Mouse (Mus musculus): ENCODE data around the gene 4430402I18Rik. TPM values are rescaled to one million over a fixed set of nuclear protein-coding genes. Genes with fewer than 3 reads are reported as not detected.
"Not testable (repeated sequence)": the region's sequence is repeated elsewhere in the genome, so short reads cannot be mapped to it uniquely, and the experiment has no call there.

The 4430402I18Rik gene
- 1 to 10 TPM; 2.8 to 6.1 (median 5.0) TPM for total RNA-seq (2022)

DNA sequence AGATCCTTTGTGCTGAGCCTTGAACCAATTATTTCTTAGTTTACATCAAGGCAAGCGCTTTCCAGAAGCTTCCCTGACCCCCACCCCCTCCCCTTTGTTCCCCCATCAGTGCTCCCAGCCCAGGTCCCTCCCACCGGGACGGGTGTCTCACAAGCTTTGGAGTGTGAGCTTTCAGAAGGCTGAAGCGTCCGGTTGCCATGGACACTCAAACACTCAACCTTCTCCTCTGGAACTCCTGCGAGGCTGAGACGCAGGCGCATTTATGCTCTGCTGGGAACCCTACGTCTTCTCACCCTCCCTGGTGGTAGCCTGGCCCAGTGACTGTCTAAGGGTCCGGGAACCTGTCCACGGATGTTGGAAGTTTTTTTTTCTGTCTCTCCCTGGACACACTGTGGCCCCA lies at the start of gene 4430402I18Rik:
Gene 4430402I18Rik, minus strand, starts transcription at position 149 of the 400 bp plus-strand sequence.
- no peak for DNase-seq

DNA sequence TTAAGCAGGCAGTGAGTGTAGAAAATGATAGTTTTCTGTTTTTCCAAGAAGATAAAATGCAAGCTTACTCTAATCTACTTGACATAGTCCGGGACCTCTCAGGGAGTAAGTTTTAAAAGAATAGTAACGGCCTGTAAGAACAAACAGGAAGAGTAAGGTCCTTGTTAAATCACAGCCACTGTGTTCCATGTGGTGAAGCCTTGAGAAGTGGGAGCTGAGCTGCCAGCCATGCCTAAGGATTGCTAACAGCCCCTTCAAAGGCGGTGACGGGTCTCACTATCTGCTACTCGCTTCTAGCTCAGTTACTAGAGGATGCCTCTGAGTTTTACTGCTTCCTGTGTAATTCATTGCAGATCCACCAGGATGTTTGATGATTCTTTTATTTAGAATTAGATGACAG lies 49.2 kb upstream of the 4430402I18Rik start:
- DNase-seq: no peak

DNA sequence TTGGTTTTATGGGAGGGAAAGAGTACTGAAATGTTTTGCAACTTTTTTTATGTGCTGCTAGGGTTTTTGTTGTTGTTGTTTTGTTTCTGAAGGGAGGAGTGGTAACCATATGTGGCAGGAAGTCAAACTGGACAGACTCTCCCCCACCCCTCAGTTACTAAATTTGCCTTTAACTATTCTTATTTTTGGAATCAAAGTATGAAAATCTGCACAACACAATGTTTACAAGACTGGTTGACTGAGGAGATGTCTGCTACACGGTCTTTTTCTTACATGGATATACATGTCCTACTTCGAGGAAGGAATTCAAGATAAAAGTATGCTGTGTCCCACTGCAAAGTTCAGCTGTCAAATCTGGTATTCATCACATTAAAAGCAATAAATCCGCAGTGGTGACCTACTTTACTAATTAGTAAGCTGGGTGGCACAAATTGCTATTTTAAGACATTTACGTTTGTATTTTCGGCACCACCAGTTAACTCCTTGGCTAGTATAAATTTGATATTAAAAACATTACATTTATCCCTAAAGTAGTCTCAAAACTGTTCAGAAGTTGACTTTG lies 48.7 kb upstream of the 4430402I18Rik start:
- no peak for DNase-seq

DNA sequence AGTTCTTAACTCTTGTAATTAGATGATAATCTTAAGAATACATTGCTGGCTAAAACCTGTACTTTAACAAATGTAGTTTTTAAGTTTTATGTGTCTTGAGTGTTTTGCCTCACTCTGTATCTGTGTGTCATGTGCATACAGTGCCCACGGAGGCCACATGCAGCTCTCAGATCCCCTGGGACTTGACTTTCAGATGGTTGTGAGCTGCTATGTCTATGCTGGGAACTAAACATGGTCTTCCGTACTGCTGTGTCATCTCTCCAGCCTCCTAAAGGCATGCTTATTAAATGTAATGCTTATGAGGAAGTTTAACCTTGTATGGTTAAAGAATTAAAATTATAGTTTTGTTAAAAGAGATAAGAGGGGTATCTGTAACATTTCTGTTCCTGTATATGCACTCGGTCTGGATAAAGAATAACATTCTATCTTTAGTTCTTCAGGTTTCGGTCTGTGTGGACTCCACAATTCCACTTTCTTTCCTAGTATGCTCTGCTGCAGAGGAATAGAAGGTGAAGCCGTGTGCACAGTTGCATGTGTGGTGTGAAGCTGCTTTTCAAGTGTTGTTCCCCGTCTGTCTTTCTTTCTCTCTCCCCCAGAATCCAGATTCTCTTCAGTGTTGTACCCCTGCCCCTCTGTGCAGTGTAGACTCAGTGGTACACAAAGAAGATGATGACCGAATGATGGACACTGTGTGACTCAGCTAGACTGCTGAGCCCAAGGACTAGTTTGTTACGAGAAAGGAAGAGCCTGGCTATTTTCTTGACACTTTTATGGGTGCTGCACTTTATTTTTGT lies 48.0 kb upstream of the 4430402I18Rik start:
- DNase-seq: no peak

DNA sequence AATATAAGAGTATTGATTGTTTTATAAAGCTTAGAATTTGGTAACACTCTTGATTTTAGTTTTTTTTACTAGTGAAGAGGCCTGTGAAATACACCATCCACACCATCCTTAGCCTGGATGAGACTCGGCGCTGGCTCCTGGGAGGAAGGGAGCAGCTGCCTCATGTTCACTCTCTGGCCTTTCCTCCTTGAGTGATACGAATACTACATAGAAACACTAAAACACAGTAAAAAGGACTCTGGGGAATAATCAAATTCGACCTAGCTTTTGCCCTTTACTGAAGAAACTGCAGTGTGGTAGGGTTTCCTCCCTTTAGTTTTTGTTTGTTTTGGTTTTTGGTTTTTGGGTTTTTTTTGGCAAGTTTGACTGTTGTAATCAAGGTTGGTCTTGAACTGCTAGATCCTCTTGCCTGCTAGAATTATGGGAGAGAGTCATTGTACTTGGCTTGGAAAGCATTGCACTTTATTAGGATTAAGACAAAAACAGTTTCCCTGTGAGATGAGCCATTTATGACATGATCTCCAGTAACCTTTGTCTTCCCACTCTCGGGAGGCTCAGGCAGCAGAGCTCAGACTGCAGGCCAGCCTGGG lies 47.0 kb upstream of the 4430402I18Rik start:
- DNase-seq: no peak

DNA sequence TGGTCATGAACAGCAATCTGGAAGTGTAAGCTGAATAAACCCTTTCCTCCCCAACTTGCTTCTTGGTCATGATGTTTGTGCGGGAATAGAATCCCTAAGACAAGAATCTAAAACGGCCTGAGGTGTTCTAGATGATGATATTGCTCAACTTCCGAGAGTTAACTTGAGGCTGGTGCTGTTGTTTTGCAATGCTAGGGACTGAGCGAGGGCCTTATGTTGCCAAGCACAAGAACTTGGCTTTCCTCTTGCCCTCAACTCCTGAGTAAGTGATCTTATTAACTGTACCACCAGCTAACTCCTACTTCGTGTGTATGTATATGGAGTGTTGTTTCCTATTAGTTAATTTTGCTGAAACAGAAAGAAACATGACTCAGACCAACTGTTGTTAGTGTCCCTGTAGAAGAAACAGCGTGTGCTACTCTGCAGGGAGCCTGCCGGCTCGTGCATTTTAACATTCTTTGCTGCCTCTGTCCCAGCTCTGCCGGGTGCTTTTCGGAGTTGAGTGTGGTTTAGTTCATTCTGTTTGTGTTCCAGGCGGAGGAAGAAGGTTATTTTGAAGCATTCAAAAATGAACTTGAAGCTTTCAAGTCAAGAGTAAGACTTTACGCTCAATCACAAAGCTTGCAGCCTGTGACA lies 43.9 kb upstream of the 4430402I18Rik start:
- no peak for DNase-seq

DNA sequence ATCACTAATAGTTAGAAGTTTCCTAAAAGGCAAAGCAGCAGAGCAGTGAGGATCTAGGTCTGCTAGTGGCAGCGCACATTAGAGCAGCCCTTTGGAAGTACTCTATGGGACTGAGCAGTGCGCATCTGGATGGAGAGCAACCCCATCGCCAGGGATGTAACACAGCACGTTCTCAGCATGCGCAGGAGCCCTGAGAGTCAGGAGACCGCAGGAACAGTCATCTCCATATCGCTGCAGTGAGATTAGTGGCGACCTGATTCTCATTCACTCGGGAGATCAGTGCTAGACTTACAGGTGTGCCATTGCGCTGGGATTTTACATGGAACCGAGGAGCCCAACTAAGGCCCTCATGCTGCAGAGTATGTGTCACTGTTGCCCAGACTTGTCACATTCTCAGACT lies 41.4 kb upstream of the 4430402I18Rik start:
- DNase-seq: no peak

DNA sequence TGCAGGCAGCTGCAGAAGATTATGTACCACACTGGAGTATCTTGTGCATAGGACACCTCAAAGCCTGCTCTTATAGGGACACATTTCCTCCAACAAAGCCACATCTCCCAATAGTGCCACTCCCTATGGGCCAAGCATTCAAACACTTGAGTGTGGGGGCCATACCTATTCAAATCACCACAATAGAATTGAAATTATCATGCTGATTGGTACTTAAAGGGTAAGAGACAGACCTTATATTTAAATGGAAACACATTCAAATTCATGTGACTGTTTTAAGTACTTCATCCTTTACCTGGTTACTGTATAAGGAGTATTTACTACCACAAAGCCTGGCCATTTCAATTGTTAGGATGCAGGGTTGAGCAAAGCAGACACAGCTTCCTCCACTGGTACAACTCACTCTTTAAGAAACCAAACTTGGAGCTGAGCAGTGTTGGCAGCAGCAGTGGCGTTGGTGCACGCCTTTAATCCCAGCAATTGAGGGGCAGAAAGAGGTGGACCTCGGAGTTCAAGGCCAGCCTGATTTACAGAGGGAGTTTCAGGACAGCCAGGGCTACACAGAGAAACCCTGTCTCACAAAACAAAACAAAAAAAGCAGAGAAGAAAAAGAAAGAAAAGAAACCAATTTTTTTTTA lies 40.6 kb upstream of the 4430402I18Rik start:
- DNase-seq: no peak

DNA sequence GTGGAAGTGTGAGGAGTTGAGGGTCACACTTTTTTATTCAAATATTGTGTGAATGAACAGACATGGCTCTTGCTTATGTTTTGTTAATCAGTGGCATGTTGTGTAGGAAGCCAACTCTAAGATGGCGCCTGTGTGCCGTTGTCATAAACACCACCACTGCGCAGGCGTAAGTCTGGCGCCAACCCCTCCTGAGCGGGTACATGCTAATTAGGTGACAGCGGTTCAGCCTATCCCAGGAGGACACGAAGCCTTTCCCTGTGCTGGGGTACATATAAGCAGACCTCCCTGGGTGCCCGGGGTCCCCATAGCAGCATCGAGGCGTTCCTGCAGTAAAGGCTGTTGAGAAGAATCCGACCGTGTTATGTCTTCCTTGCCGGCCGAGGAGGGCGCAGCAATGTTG lies 32.7 kb upstream of the 4430402I18Rik start:
- not testable (repeated sequence) for DNase-seq

DNA sequence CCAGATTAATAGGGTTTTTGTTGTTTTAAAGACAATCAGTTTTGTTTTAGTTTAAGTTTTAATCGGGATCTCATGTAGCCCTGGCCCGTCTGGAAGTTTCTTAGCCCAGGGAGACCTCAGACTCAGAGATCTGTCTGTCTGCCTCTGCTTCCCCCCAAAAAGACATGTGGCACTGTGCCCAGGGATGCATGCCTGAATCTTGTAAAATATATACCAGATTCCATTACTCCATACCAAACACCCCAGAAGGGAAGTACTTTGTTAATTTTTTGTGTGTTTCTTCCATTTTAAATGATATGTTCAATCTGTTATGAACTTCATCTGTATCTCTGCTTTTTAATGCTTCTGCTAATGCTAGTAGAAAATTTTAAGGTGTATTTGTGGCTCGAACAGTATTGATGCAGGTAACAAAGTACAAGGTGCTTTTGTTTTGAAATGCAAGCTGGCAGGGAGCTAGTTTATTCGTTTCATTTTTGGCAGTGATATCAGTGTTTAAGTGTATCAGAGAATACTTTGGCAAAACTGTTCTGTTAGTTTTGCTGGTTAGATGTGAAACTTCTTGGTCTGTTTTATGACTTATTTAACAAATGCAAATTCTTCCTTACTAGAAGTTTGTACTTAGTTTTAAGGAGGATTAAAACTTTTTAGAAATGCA lies 30.5 kb upstream of the 4430402I18Rik start:
- no peak for DNase-seq

DNA sequence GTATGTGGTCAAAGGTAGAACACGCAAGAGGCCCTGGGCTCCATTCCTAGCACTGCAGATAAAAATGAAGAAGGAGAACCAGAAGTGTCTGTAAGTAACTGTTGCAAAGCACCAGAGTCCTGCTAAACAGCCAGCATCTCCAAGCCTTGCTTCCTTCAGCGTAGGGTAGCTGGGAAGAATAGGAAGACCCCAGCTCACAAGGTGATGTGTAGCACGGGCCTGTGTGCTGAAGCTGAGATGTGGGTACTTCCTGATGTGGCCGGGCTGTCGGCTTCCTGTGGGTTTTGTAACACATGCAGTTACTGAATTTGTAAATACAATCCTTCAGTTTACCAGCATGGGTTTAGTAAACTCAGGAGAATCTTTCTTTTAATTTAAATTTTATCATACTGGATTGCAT lies 27.8 kb upstream of the 4430402I18Rik start:
- no peak for DNase-seq

DNA sequence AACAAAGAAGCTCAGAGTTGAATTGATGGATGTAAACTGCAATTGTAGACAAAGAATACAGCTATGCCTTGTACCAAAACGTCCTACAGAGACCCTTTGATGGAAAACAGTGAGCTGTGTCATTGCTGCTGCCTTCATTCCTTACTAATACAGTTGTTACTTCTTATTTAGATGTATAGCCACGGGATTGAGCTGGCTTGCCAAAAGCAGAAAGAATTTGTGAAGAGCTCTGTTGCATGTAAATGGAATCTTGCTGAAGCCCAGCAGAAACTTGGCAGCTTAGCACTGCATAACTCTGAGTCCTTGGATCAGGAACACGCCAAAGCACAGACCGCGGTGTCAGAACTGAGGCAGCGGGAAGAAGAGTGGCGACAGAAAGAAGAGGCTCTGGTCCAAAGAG lies 27.3 kb upstream of the 4430402I18Rik start:
- no peak for DNase-seq

DNA sequence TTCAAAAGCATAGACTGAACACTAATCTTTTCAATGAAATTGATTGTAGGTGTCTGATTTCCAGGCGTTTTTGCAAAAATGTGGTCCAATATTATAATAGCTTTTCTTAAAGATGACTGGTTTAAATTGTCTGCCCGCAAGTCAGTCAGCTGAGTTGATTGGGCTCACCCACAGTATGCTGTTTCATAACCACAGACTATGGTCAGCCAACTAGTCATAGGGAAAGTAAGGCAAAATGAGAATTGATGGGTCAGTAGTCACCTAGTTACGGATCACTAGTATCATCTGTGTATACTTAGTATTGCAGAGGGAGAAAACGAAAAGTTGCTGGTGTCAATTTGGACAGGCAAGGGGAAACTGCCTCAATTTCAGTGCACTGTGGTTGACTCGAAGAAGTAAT lies 23.8 kb upstream of the 4430402I18Rik start:
- no peak for DNase-seq

DNA sequence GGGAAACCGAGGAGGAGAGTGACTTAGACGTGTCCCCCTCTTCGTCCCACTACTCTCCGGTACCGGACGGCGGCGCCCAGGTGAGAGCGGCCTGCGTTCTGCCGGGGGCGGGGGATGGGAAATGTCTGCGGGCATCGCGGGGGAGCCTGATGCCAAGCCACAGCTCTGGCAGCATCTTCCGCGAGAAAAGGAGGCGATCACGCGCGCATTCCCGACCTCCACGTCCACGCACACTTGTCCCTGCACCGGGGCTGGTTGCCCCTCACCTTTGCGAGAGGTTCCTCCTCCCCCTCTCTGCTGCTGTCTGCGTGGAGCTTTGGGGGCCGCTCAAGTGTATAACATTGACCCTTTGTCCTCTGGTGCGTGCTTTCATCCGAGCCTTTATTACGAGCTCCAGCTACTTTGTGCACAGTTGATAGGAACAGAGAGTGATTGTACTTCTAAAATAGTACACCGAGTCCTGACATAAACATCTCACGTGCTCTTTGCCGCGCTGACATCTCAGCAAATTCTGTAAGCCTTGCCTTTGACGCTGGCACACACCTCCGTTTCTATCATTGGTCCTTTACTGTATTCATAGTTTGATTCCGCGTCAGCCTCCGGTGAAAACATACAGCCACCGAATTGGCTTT lies 23.1 kb upstream of the 4430402I18Rik start:
- DNase-seq: no peak

DNA sequence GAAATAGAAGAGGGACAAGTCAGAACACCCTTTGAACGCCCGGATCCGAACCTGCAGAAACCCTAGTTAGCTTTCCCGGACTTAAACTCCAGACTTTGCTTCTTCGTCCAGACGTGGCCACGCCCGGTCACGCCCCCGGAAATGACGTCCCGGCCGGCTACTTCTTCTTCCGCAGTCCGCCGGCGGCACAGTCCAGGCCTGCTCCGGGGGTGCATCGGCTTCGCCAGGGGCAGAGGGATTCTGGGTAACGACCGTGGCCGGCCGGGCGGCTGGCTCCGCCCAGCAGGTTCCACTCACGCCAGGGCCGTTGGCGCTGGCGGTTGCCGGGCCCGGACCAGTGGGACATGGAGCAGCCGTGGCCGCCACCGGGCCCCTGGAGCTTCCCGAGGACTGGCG lies 22.6 kb upstream of the 4430402I18Rik start, which contains the start of gene Cdc37l1:
Gene Cdc37l1, plus strand, starts transcription at position 159 of the 396 bp plus-strand sequence.
- peak; percentile 97 for DNase-seq

DNA sequence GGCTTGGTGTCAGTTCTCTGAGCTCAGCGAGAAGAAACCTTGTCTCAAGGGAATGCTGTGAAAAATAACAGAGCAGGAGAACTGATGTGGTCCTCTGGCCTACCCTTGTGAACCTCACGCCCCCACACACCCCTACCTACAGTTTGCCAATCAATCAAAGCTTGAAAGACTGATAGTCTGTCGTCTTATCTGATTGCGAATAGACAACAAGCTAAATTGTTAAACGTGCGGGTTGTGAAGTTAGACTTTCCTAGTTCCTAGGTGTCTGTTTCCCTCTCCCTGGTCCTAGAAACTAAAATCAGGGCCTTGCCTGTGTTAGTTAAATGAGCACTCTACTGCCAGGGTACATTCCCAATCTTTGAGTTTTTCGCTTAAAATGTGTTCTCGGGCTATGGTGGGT lies 21.9 kb upstream of the 4430402I18Rik start:
- DNase-seq: no peak

DNA sequence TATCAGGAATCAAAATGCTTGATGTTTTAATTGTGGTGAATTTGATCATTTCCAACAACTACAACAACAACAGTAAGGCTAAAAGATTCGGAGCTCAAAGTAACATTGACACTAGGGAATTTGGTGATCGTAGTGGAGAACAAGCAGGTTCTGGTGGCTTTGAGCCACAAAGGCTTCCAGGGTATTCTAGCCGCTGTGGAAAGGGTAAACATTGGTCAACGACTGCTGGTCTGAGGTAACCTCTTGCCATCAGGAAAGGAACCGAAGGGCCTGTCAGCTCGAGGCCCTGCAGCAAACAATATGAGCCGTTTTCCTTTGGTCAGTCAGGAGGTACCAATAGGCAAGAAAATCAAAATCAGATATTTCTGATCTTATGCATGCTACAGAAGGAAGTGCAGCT lies 15.0 kb upstream of the 4430402I18Rik start:
- no peak for DNase-seq

DNA sequence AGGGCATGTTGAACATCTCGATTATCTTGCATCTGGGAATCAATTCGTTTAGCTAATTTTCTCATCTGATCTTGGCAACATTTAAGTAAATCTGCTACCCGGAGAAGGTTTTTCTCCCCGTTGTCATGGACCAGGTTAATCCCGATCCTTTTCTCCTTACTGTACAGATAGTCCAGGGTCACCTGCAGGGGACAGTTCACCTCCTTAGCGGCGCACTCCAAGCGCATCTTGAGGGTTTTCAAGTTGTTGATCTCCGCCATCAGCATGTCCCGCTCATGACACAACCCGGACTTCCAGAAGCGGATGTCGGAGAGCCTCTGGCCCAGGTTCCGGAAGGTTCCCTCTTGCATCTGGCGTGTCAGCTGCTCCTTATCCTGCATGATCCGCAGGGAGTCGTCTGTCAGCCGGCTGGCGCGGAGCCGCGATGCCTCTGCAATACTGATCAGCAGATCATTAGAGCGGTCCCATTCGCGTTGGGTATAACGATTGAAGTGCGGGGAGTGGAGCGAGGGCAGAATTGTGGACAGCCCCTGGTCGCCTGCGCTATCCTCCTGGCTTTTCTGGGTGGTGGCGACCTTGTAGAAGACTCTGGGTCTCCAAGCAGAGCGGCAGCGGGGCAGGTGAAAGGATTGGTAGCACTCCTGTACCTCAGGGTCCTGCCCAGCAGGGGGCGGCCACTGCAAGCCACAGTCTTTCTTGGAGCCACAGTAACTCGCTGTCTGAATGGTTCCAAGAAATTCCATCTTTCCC lies 7.4 kb upstream of the 4430402I18Rik start:
- peak; percentile 72 for DNase-seq

DNA sequence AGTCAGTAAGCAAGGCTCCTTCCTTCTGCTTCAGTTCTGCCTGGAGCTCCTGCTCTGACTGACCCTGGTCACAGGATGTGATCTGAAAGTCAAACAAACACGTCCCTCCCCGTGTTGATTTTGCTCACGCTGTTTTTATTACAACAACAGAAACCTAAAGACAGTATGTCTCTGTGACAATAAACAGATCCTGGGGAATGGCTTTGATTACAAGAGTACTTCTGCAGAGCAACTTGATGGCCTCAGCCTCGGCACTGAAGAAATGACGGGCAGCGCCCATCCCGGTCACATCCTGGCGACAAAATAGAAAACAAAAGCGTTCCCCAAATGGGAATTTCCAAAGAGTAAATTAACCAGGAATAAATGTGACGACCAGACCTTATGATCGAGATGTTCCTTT lies 2.7 kb upstream of the 4430402I18Rik start:
- DNase-seq: no peak

DNA sequence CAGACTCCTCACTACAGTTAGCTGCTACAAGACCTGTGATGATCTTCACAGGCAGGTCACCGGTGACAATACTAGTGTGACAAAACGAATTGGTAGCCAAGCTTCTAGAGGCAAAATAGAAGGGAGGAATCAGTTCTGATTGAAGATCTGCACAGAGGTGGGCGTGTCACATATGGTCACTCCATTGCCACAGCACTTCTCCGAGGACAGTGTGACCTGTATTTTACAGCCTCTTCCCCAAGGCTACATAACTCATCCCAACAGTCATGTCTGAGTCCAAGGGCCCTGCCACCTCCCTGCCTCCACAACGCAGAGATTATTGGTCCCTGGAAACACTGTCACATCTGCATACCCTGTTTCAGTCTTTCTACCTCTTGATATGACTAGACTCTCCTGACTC lies 1.6 kb upstream of the 4430402I18Rik start:
- no peak for DNase-seq

DNA sequence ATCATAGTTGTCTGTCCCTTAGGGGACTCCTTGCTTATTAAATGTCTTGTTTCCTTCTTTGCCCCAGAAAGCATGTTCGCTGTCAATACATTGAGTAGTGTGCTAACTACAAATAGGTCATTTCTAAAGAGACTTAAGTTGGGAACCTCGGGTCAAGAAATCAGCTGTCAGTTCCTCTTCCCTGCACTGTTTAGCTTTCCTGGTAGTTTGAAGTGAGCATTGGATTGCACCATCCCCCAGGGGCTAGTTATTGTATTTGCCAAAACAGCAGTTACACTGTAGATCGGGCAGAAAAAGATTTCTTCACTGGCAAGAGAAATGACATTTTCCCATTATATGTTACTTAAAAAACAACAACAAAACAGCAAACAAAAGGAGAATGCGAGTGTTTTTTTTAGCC lies 578 bp upstream of the 4430402I18Rik start:
- no peak for DNase-seq

All from adrenal gland, adult 8-10 months (tissue).